In the genomic region with DNA sequence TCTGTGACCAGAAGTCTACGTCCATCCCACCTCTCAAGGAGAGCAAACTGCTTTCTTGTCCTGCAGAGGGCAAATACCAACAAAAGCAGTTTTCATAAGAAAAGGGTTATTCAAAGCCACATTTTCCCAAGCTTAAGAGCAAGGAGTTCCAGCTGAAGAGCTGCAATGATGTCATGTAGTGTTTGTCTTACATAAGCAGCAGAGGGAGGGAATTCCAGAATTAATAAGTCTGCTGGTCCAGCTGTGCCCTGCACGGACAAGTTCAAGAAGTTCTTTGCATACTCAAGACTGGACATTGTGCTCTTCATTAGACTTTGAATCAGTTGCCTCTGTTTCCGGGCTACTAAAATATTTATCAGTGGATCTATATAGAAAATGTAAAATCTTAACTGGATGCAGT, we compare ENCODE assay signal across 20 mouse cellular contexts. TPM values are rescaled to one million over a fixed set of nuclear protein-coding genes. Genes with fewer than 3 reads are reported as not detected.
"Had no signal": no experiment of that assay in that cellular context is flagged by ENCODE, and none has a peak within 500 bp of the region (broad histone marks: within the 10 kb centered on the region; RNA-seq: fewer than 3 reads in every experiment).

No protein-coding gene starts in this region.

- H3K27me3 ChIP-seq: liver, embryonic 13.5 days; midbrain, embryonic 12.5 days; midbrain, embryonic 15.5 days; neural tube, embryonic 12.5 days; neural tube, embryonic 15.5 days had no signal

- H3K9ac ChIP-seq: liver, embryonic 13.5 days; midbrain, embryonic 12.5 days; midbrain, embryonic 15.5 days; neural tube, embryonic 12.5 days; neural tube, embryonic 15.5 days had no signal

- H3K4me2 ChIP-seq: liver, embryonic 13.5 days; midbrain, embryonic 12.5 days; midbrain, embryonic 15.5 days; neural tube, embryonic 12.5 days; neural tube, embryonic 15.5 days had no signal

- H3K27ac ChIP-seq: liver, embryonic 13.5 days; midbrain, embryonic 12.5 days; midbrain, embryonic 15.5 days; neural tube, embryonic 12.5 days; neural tube, embryonic 15.5 days; stomach, postnatal 0 days had no signal

- H3K4me3 ChIP-seq: liver, embryonic 13.5 days; midbrain, embryonic 12.5 days; midbrain, embryonic 15.5 days; neural tube, embryonic 12.5 days; neural tube, embryonic 15.5 days had no signal

- DNase-seq: kidney, postnatal 14 days; liver, embryonic 13.5 days; lung, adult 2 months; right cerebral cortex, adult 18-20 months; right cerebral cortex, postnatal 14 days; right cerebral cortex, postnatal 4 days; thymus, adult 2 months; thymus, postnatal 14 days had no signal

- H3K9me3 ChIP-seq: liver, embryonic 13.5 days; midbrain, embryonic 12.5 days; midbrain, embryonic 15.5 days; neural tube, embryonic 12.5 days; neural tube, embryonic 15.5 days had no signal

- H3K4me1 ChIP-seq: liver, embryonic 13.5 days; midbrain, embryonic 12.5 days; midbrain, embryonic 15.5 days; neural tube, embryonic 12.5 days; neural tube, embryonic 15.5 days had no signal

- H3K36me3 ChIP-seq: liver, embryonic 13.5 days; midbrain, embryonic 12.5 days; midbrain, embryonic 15.5 days; neural tube, embryonic 12.5 days; neural tube, embryonic 15.5 days had no signal

- ATAC-seq: intestine, postnatal 0 days; midbrain, embryonic 15.5 days had no signal

RNA-seq across cellular contexts. Expression of a gene that starts 33.8 kb away (rescaled TPM):
- total RNA-seq: layer of hippocampus, postnatal 14 days; megakaryocyte progenitor cell, adult 5-6 weeks; megakaryocyte-erythroid progenitor cell, adult 5-6 weeks had no signal
- polyA plus RNA-seq: intestine, embryonic 14.5 days; large intestine, adult 2 months; liver, adult 2 months; midbrain, embryonic 12.5 days; midbrain, embryonic 15.5 days had no signal
